Mouse (Mus musculus): ENCODE data around the gene Tecpr1. TPM values are rescaled to one million over a fixed set of nuclear protein-coding genes. Genes with fewer than 3 reads are reported as not detected.

Tecpr1 gene
- polyA plus RNA-seq, 1 experiment, result 35.3 TPM

- DNase-seq (ENCODE audit: low spot score), result no peak
Observed at GRCm38 (mm10) chr5:144207478-144207877, 15.9 kb downstream of the Tecpr1 start.

- DNase-seq (ENCODE audit: low spot score), result no peak
Observed at GRCm38 (mm10) chr5:144206069-144206468, 17.3 kb downstream of the Tecpr1 start.

GRCm38 (mm10) chr5:144204911-144205310 lies 18.5 kb downstream of the Tecpr1 start:
- DNase-seq (ENCODE audit: low spot score), result no peak

GRCm38 (mm10) chr5:144204303-144204702 lies 19.1 kb downstream of the Tecpr1 start:
- no peak for DNase-seq (ENCODE audit: low spot score)

GRCm38 (mm10) chr5:144203398-144203959 lies 19.9 kb downstream of the Tecpr1 start:
- no peak for DNase-seq (ENCODE audit: low spot score)

GRCm38 (mm10) chr5:144202430-144202829 lies 21.0 kb downstream of the Tecpr1 start:
- no peak for DNase-seq (ENCODE audit: low spot score)

- DNase-seq (ENCODE audit: low spot score), result no peak
Observed at GRCm38 (mm10) chr5:144200616-144201015, 22.8 kb downstream of the Tecpr1 start.

- no peak for DNase-seq (ENCODE audit: low spot score)
Observed at GRCm38 (mm10) chr5:144195567-144195966, 27.8 kb downstream of the Tecpr1 start.

GRCm38 (mm10) chr5:144194416-144194815 lies 29.0 kb downstream of the Tecpr1 start:
- DNase-seq (ENCODE audit: low spot score), result no peak

GRCm38 (mm10) chr5:144192673-144193072 lies 30.7 kb downstream of the Tecpr1 start:
- no peak for DNase-seq (ENCODE audit: low spot score)

GRCm38 (mm10) chr5:144191026-144191425 lies 32.4 kb downstream of the Tecpr1 start:
- DNase-seq (ENCODE audit: low spot score), result no peak

GRCm38 (mm10) chr5:144189950-144190583 lies 33.3 kb downstream of the Tecpr1 start, which contains the start of gene Bhlha15:
TSS of gene Bhlha15 (plus strand) at chr5:144190286.
- DNase-seq (ENCODE audit: low spot score), result no peak

GRCm38 (mm10) chr5:144189327-144189726 lies 34.1 kb downstream of the Tecpr1 start:
- no peak for DNase-seq (ENCODE audit: low spot score)

GRCm38 (mm10) chr5:144188422-144188821 lies 35.0 kb downstream of the Tecpr1 start:
- no peak for DNase-seq (ENCODE audit: low spot score)

- DNase-seq (ENCODE audit: low spot score), result no peak
Observed at GRCm38 (mm10) chr5:144184350-144185045, 38.9 kb downstream of the Tecpr1 start.

GRCm38 (mm10) chr5:144183647-144184335 lies 39.6 kb downstream of the Tecpr1 start:
- no peak for DNase-seq (ENCODE audit: low spot score)

- no peak for DNase-seq (ENCODE audit: low spot score)
Observed at GRCm38 (mm10) chr5:144183248-144183559, 40.2 kb downstream of the Tecpr1 start.

GRCm38 (mm10) chr5:144182542-144183247 lies 40.7 kb downstream of the Tecpr1 start:
- no peak for DNase-seq (ENCODE audit: low spot score)

GRCm38 (mm10) chr5:144181249-144181648 lies 42.2 kb downstream of the Tecpr1 start:
- DNase-seq (ENCODE audit: low spot score), result no peak

- no peak for DNase-seq (ENCODE audit: low spot score)
Observed at GRCm38 (mm10) chr5:144178216-144178615, 45.2 kb downstream of the Tecpr1 start.

- no peak for DNase-seq (ENCODE audit: low spot score)
Observed at GRCm38 (mm10) chr5:144173648-144174047, 49.8 kb downstream of the Tecpr1 start.
